Mouse (Mus musculus) kidney, adult 2 months (tissue): ENCODE data around the gene Pou3f3.

Experiments used
- CTCF ChIP-seq: fragments of 200-500 bp; conservative IDR thresholded peaks from 2 replicates; pipeline ENCODE4 v1.5.1; 2011; ENCODE audit warnings: low read depth, mild to moderate bottlenecking, control low read depth, low read length, moderate library complexity, mixed read lengths; ENCODE audit not compliant: insufficient read depth, insufficient read length
- POLR2A ChIP-seq: fragments of 200-500 bp; IDR thresholded peaks from one replicate; pipeline ENCODE4 v1.6.1; 2011; ENCODE audit warnings: low read depth, low read length, control low read depth

GRCm38 (mm10) chr1:42691202-42692170 is 4.1 kb upstream of the Pou3f3 start:
- TF ChIP-seq CTCF (peak; percentile 74), POLR2A (no peak)
